Mouse (Mus musculus): ENCODE results near the gene Adamts6. TPM values are rescaled to one million over a fixed set of nuclear protein-coding genes. Genes with fewer than 3 reads are reported as not detected.

Gene Adamts6
- polyA plus RNA-seq, 1 experiment, result 27.4 TPM

- TF ChIP-seq CTCF (IDR thresholded peaks at IDR 0.05; ENCODE audit: borderline replicate concordance, insufficient read depth, low read length) (no peak), POLR2A (IDR thresholded peaks at IDR 0.05; ENCODE audit: low read depth, low read length) (no peak)
- Histone ChIP-seq H3K27ac (ENCODE audit: insufficient read depth, low read length) (no peak overlapping the region), H3K4me1 (ENCODE audit: control insufficient read depth, insufficient read depth, low read length) (peaks cover 7% of the 10 kb centered on the region; the same call in 1 of the 2 replicates), H3K4me3 (ENCODE audit: insufficient read depth, low read length) (no peak overlapping the region)
These were observed 222.2 kb downstream of the Adamts6 start for GRCm38 (mm10) chr13:104509561-104510493.

DNA sequence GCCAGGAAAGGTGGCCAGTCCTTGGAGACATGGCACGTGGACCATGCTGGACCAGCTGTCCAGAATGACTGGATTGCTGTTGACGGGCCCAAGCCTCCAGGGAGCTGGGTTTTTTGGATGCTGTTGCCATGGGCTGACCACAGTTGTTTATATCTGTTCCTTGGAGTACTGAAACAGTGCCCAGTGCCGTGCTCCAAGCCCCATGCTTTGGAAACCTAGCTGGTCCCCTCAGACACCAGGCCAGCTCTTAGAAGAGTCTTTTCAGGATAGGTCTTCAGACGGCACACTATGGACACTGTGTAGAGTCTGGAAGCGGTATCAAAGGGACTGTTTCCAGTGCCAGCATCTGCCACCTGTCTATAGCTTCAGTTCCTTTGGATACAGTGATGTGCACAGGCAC, 223.1 kb downstream of the Adamts6 start:
- TF ChIP-seq POLR2A (IDR thresholded peaks at IDR 0.05; ENCODE audit: low read depth, low read length) (no peak), CTCF (IDR thresholded peaks at IDR 0.05; ENCODE audit: borderline replicate concordance, insufficient read depth, low read length) (no peak)
- Histone ChIP-seq H3K4me1 (ENCODE audit: control insufficient read depth, insufficient read depth, low read length) (peaks cover 7% of the 10 kb centered on the region; the same call in 1 of the 2 replicates), H3K27ac (ENCODE audit: insufficient read depth, low read length) (no peak overlapping the region), H3K4me3 (ENCODE audit: insufficient read depth, low read length) (no peak overlapping the region)

DNA sequence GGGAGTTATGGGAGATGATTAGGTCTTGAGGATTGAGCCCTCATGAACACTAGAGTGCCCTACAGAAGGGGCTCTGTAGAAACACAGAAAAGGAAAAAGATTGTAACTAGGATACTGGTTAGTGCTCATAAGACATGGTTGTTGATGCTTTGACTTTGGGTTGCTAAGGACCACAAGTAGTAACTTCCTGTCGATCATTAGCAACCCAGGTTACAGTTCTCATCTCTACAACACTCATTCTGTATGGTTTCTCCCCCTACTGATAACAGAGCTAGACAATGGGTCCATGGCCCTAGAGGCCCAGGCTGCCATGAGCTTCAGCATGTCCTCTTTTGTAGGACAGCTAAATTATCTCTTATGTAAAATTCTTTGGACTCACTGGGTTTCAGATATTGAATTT, 227.4 kb downstream of the Adamts6 start:
- Histone ChIP-seq H3K27ac (ENCODE audit: insufficient read depth, low read length) (no peak overlapping the region), H3K4me3 (ENCODE audit: insufficient read depth, low read length) (no peak overlapping the region), H3K4me1 (ENCODE audit: control insufficient read depth, insufficient read depth, low read length) (peaks cover 7% of the 10 kb centered on the region)
- TF ChIP-seq CTCF (IDR thresholded peaks at IDR 0.05; ENCODE audit: borderline replicate concordance, insufficient read depth, low read length) (no peak), POLR2A (IDR thresholded peaks at IDR 0.05; ENCODE audit: low read depth, low read length) (no peak)

DNA sequence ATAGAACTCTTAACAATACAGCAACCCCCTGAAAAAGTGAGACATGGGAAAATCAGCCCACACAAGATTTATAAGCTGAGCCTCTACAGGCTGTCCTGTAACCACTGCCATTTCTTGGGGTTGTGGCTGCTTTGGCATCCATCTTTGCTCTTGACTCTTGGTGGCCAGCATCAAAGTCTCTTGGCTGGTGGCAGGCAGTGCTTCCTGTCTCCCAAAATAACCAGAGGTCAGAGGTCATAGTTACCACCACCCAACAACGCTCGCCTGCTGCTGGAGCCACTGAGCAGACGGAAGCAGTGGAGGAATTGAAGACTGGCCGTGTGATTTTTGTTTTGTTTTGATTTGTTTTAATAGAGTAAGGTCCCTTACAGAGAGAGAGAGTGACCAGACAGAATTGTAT, 228.5 kb downstream of the Adamts6 start:
- peak overlapping the region; percentile 99 for H3K27ac ChIP-seq (ENCODE audit: insufficient read depth, low read length)
- peaks cover 7% of the 10 kb centered on the region for H3K4me1 ChIP-seq (ENCODE audit: control insufficient read depth, insufficient read depth, low read length)
- no peak overlapping the region for H3K4me3 ChIP-seq (ENCODE audit: insufficient read depth, low read length)
- TF ChIP-seq POLR2A (IDR thresholded peaks at IDR 0.05; ENCODE audit: low read depth, low read length), result no peak
- TF ChIP-seq CTCF (IDR thresholded peaks at IDR 0.05; ENCODE audit: borderline replicate concordance, insufficient read depth, low read length), result no peak

DNA sequence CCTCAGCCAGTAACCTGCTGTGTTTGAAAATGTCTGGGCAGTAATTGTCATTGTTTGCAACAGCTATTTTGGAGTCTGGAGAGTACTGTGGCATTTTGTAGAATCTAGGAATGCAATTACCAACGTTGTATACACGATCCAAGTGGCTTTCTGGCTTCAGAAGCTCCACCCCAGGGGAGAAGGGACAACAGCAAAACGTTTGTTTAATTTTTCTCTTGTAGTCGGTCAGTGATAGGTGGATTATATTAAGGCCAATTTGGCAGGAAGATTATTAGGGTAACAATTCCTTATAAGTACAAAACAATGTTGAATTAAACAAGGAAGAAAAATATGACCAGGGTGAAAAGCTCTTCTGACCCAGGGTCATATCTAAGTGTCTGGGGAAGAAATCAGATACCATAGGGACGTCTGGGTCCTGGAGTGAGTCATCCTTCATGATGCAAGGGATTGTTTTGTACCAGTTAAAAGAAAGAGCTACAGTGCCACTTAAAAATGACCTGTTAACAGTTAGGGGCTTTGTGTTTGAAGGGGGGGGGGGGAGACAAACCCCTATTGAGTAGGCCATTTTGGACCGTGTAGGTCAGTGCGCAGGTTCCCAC, 229.2 kb downstream of the Adamts6 start:
- H3K4me1 ChIP-seq (ENCODE audit: control insufficient read depth, insufficient read depth, low read length), result peaks cover 7% of the 10 kb centered on the region
- peak overlapping the region; percentile 99 for H3K27ac ChIP-seq (ENCODE audit: insufficient read depth, low read length)
- H3K4me3 ChIP-seq (ENCODE audit: insufficient read depth, low read length), result no peak overlapping the region
- TF ChIP-seq CTCF (IDR thresholded peaks at IDR 0.05; ENCODE audit: borderline replicate concordance, insufficient read depth, low read length) (no peak), POLR2A (IDR thresholded peaks at IDR 0.05; ENCODE audit: low read depth, low read length) (no peak)

DNA sequence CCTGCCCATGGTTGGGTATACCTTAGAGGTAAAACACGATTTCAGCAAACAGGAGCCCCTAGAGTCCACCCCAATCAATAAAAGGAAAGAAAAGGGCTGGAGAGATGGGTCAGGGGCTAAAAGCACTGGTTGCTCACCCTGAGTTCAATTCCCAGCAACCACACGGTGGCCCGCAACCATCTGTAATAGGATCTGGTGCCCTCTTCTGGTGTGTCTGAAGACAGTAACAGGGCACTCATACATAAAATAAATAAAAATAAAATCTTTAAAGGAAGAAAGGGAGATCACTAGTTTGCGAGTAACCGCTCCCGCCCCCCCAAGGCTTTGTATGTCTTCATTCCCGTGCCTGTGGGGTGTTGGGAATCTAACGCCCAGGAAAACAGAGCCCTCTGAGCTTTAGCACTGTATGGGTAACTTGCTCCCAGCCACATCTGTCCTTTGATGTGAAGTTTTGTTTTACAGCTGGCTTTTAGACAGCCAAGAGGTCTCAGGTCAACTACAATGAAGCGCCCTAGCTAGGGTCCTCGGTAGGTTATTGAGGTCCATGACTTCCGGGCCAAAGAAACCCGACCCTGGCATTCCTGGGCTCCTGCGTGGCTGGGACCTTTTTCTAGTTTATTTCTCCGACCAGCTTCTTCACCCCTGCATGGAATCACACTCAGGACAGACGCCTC, 230.1 kb downstream of the Adamts6 start:
- Histone ChIP-seq H3K4me1 (ENCODE audit: control insufficient read depth, insufficient read depth, low read length) (peaks cover 9% of the 10 kb centered on the region), H3K4me3 (ENCODE audit: insufficient read depth, low read length) (no peak overlapping the region), H3K27ac (ENCODE audit: insufficient read depth, low read length) (peak overlapping the region; percentile 99)
- TF ChIP-seq CTCF (IDR thresholded peaks at IDR 0.05; ENCODE audit: borderline replicate concordance, insufficient read depth, low read length), result no peak
- TF ChIP-seq POLR2A (IDR thresholded peaks at IDR 0.05; ENCODE audit: low read depth, low read length), result no peak

- H3K27ac ChIP-seq (ENCODE audit: insufficient read depth, low read length), result peak overlapping the region; percentile 99
- H3K4me1 ChIP-seq (ENCODE audit: control insufficient read depth, insufficient read depth, low read length), result peaks cover 9% of the 10 kb centered on the region
- no peak overlapping the region for H3K4me3 ChIP-seq (ENCODE audit: insufficient read depth, low read length)
- TF ChIP-seq CTCF (IDR thresholded peaks at IDR 0.05; ENCODE audit: borderline replicate concordance, insufficient read depth, low read length) (no peak), POLR2A (IDR thresholded peaks at IDR 0.05; ENCODE audit: low read depth, low read length) (peak; percentile 49; the same call in 1 of the 2 replicates)
These were observed 230.8 kb downstream of the Adamts6 start for GRCm38 (mm10) chr13:104518312-104519005.

GRCm38 (mm10) chr13:104519006-104519695, 231.5 kb downstream of the Adamts6 start:
- TF ChIP-seq CTCF (IDR thresholded peaks at IDR 0.05; ENCODE audit: borderline replicate concordance, insufficient read depth, low read length), result no peak
- TF ChIP-seq POLR2A (IDR thresholded peaks at IDR 0.05; ENCODE audit: low read depth, low read length), result no peak
- Histone ChIP-seq H3K4me3 (ENCODE audit: insufficient read depth, low read length) (no peak overlapping the region), H3K4me1 (ENCODE audit: control insufficient read depth, insufficient read depth, low read length) (peaks cover 4% of the 10 kb centered on the region; the same call in 1 of the 2 replicates), H3K27ac (ENCODE audit: insufficient read depth, low read length) (peak overlapping the region; percentile 99)
